Mouse (Mus musculus) embryonic facial prominence, embryonic 12.5 days (tissue): ENCODE data around the gene Tbc1d7. TPM values are rescaled to one million over a fixed set of nuclear protein-coding genes. Genes with fewer than 3 reads are reported as not detected.

Source experiments
- polyA plus RNA-seq: library from polyadenylated mRNA; unstranded; fragments of >200 nt; fragmentation: Nextera tagmentation; extraction: Ambion mirVana; gene quantifications from 2 replicates; pipeline ENCODE4 v1.2.1, GENCODE M21; 2016

The Tbc1d7 gene
- polyA plus RNA-seq, 1 experiment from 2014 or later, result 59.4 TPM

Other genes starting within 250 kb of the Tbc1d7 start
- gene Gfod1, start 132.7 kb upstream of the Tbc1d7 start, polyA plus RNA-seq, result 0.66 and 0.87 TPM in 2 replicates
- 43.8 and 47.2 TPM in 2 replicates for gene Sirt5, start 194.0 kb upstream of the Tbc1d7 start, polyA plus RNA-seq
- 151 and 161 TPM in 2 replicates for gene Nol7, start 226.9 kb upstream of the Tbc1d7 start, polyA plus RNA-seq